Mouse (Mus musculus): Measurements from ENCODE around the gene Col28a1.

DNA sequence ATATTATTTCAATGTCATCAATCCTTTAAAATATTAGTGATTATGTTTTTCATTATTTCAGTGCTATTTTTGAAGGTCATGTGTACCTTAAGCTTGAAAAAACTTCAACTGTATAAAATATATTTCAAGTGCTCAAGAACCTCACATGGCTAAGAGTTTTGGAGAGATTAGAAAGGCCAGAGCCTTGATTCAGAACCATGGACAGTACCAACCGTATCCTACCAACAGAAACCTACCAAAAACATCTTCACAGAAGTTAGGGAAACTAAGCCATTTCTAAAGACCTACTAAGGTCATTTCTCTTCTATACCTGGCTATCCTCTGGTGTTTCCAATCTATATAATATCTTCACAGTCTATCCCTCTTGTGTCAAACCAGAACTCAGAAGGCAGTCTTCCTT is 50.5 kb downstream of the Col28a1 start:
- TF ChIP-seq CTCF (IDR thresholded peaks at IDR 0.05; ENCODE audit: low read depth) (no peak), EP300 (IDR thresholded peaks at IDR 0.05; ENCODE audit: low read depth) (no peak)
